Mouse (Mus musculus): ENCODE data around the gene Taf1b. TPM values are rescaled to one million over a fixed set of nuclear protein-coding genes. Genes with fewer than 3 reads are reported as not detected.

The Taf1b gene
- polyA plus RNA-seq, 3 experiments from 2014 or later: 66.4 to 86.6 (median 67.8) TPM

DNA sequence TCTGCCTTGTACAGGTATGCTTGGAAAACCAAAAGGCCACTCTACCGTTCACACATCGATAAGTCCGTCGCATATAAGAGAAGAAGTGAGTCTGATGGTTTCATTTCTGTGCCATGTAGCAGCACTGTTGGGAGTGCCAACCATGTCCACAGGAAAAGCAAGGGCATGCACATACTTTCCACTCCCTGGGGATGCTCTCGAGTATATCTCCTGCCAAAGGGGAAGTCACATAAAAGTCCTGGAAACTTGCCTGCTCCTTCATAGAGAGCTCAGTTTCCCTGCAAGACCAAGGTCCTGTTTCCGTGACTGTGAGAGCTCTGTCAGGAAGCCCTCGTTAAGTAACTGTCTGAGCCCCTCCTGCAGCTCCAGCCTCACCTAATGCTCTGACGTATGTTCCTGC, 57.8 kb downstream of the Taf1b start:
- no peak for ATAC-seq

- no peak for ATAC-seq
These were observed 65.3 kb downstream of the Taf1b start for GRCm38 (mm10) chr12:24563395-24563960.

GRCm38 (mm10) chr12:24565311-24565710, 67.2 kb downstream of the Taf1b start:
- no peak for ATAC-seq

GRCm38 (mm10) chr12:24567606-24568005, 69.4 kb downstream of the Taf1b start:
- ATAC-seq: no peak

GRCm38 (mm10) chr12:24571523-24572392, 73.6 kb downstream of the Taf1b start, which contains the start of gene Grhl1:
TSS of gene Grhl1 (plus strand) at chr12:24572283.
- peak; percentile 98 for ATAC-seq

- peak; percentile 26 for ATAC-seq
These were observed 74.5 kb downstream of the Taf1b start for GRCm38 (mm10) chr12:24572421-24573274.

GRCm38 (mm10) chr12:24573275-24573580, 75.1 kb downstream of the Taf1b start:
- ATAC-seq: no peak

DNA sequence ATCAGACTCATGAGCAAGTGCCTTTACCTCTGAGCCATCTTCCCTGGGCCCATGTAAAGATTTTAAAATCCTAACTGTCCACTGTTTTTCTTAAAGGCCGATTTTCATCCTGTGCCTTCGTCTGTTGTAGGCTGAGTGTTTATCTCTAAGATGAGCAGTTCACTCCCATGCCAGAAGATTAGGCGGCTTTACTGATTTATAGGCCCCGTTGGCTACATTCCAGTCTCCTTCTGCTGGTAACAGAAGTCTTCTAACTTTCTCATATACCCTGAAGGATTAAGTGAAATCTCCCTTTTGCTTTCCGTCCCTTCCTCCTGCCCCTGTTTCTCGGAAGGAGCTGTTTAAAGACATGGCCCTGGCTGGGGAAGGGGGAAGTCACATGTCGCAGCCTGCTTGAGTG, 76.7 kb downstream of the Taf1b start:
- no peak for ATAC-seq

DNA sequence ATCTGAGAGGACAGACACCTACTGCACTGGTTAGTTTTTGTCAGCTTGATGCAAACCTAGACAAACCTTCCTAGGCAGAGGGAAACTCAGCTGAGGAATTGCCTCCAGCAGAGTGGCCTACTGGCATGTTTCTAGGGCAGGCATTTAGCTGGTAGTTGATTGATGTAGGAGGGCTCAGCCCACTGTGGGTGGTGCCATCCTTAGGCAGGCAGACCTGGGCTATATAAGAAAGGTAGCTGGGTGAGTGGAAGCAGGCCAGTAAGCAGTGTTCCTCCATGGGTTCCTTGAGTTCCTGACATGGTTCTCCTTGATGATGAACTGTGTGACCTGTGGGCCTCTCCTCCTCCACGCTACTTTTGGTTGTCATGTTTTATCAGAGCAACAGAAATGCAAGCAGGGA, 82.3 kb downstream of the Taf1b start:
- no peak for ATAC-seq

DNA sequence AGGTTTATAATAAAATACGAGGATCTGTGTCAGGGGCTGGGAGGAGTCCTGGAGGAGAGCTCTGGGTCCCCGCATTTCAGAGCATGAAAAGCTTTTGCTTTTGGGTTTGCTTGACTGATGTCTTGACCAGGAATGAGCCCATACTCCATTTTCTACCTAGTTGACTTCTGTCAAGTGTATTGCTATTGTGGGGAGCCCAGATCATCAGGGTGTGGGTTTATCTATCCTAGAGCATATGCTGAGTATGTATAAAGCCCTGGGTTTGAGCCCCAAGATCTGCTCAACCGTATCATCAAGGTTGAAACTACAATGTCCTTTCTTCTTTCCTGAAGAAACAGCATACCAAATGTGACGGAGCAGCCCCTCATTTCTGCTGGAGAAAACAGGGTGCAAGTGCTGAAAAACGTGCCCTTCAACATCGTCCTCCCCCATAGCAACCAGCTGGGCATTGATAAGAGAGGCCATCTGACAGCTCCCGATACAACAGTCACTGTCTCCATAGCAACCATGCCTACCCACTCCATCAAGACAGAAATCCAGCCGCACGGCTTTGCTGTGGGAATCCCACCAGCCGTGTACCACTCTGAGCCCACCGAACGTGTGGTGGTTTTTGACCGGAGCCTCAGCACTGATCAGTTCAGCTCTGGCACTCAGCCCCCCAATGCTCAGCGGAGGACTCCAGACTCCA, 83.0 kb downstream of the Taf1b start:
- ATAC-seq: no peak

DNA sequence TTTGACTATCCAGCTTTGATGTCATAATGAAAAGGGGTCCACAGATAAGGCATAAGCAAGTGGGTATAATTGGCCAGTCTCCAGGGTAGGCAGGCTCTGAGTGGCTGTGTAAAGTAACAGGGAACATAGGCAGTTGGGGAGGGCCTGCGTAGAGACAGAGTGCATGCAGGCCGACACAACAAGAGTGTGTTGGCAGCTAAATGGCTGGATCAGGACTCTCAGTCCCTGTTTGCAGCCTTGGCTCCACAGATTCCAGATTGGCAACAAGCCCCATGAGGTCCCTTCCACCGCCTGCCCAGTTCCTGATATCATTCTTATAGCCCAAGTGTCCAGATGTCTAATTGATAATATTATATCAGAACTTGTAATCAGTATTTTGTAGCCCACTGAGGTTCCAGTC, 85.5 kb downstream of the Taf1b start:
- ATAC-seq: no peak

- no peak for ATAC-seq
These were observed 86.7 kb downstream of the Taf1b start for GRCm38 (mm10) chr12:24584835-24585234.

DNA sequence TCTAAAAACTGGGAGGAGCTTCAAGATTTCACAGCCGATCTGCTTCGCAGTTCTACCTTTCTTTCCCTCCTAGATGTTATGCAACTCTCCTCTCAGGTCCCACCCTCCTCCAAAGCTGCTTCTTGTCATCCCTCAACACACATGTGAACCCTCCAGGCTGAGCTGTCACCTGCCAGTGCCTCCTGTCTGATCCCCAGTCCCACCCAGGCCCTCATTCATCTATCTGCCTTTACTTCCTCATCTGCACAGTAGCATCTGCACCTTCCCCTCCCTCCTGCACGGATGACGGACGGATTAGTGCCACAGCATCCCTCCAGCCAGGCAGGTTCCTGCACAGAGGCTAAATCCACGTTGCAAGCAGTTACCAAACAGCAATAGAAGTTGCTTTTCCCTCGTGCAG, 88.0 kb downstream of the Taf1b start:
- no peak for ATAC-seq

DNA sequence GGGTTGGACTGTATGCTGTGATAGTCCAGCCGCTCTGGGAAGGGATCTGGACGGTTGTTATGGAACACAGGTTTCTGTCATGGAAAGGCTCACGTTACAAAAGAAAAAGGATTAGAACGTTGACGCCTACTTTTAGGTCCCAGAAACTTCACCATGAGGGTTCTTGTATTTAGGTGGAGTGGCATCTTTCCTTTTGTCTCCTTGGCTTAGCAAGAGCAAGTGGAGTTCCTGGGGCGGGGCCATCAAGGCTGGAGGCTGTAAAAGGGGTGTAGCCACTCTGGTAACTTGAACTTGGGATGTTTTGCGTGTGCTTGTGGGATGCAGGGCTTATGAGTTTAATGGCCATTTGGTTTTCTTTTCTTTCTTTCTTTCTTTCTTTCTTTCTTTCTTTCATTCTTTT, 92.2 kb downstream of the Taf1b start:
- no peak for ATAC-seq

DNA sequence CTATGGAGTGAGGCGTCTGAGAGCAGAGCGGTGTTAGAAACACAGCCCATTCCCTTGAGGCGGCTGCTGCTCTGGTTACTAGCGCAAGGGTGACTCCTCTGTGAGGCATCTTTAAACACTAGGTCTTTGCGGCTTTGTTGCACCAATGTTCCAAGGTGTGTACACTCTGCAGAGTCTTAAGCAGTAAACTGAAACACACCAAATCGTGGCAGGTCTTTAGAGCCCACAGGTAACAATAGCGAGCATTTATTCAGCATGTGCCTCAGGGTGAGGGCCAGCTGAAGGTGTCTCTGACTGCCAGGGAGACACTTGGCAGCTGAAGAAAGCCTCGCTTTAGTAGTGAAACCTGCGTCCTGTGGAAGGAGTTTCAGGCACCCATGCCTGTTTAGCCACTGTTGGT, 93.9 kb downstream of the Taf1b start:
- no peak for ATAC-seq

DNA sequence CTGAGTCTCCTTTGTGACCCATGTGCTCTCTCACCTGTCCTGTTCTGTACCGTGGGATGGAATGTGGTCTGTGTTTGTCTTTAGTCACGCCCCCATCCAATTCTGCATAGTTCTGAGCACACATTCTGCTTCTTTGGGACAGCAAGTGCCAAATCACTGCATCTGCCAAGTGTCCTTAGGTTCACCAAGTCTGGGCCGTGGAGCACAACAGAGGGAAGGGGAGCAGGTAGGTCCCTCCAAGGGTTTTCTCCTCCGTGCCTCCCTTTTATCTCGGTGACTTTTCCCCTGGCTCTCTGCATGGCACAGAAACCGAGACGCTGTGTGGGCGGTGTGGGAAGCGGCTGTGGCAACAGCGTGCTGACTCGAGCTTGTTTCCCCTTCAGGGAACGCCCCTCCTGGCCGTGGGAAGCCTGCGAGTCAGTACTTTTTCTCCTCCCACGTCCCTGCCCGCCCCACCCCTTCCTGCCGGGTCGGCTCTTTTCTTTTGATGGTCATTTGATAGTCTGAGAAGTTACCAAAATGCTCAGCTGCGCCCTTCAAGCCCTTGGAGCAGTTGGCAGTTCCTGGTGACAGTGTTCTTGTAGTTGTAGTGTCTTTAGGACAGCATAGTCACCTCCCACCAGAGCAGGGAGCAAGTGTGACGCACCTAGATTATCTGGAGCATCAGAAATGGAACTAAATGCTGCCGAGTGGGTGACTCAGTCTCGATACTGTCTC, 95.0 kb downstream of the Taf1b start:
- peak; percentile 88 for ATAC-seq

DNA sequence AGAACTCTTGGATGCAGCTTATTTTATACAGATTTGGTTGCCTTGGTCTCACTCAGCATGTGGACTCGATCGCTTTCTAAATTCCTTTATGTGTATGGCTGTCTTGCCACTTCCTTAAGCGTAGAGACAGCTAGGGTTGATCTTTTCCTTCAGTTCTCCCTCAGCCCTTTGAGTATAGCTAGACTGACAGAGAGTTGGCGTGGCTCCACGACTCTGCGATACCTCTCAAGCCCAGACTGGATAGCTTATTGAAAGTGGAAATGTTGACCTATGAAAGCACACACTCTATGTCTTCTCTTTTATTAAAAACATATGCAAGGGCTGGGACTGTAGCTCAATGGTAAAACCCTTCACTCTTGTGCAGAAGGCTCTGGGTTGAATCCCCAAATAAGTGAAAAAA, 99.2 kb downstream of the Taf1b start:
- no peak for ATAC-seq

- ATAC-seq: no peak
These were observed 101.3 kb downstream of the Taf1b start for GRCm38 (mm10) chr12:24599366-24599895.

DNA sequence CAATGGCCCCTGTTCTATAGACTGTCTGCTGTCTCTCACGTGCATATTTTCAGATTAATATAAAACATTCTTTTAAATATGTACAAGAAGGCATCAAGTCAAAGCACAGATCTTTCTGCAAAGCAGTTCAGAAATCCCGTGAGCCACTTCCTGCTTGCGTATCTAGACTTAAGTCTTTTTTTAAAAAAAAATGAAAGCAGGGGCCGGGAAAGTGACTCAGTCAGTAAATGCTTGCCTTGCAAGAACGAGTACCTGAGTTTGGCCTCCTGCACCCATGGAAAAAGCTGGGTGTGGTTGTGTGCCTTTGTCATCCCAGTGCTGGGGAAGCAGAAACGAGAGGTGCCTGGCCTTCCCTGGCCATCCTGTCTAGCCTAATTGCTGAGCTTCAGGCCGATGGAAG, 101.9 kb downstream of the Taf1b start:
- peak; percentile 75 for ATAC-seq

DNA sequence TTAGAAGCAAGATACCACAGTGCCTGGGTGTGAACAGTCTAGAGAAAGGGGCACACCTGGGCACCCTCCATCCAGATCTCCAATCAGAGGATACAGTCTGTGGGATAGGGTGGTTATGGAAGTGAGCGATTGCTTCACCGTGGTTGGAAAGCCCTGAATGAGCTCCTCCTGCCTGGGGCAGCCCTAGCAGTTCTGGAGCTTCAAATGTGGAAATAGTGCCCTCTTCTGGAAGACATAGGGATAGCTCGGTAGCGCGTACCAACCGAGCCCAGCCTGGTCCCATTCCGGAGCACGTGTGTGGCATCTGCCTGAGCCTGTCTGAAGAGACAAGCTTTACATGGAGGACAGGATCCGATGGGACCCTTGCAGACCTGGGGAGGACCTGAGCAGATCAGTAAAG, 102.6 kb downstream of the Taf1b start:
- peak; percentile 81 for ATAC-seq

DNA sequence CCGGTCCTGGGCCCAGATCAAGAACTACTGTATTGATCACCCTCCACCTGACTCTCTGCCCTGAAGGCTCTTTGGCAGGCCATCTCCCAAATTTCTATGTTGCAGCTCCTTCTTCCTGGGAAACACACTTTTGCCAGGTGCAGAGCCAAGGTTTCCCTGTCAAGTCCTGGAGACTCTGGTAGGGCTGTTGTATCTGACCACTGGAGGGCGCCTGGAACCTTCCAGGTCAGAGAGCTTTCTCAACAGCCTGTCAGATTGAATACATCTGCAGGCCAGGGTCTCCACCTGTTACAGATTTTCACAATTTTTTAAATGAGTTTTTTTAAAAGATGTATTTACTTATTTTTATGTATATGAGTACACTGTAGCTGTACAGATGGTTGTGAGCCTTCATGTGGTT, 105.1 kb downstream of the Taf1b start:
- ATAC-seq: no peak

GRCm38 (mm10) chr12:24606166-24606565, 108.0 kb downstream of the Taf1b start:
- no peak for ATAC-seq

All from inflammation-experienced regulatory T-cells, adult 6 months (primary cell).